Mouse (Mus musculus) neural tube, embryonic 15.5 days (tissue): ENCODE results near the gene Mon1a. TPM values are rescaled to one million over a fixed set of nuclear protein-coding genes. Genes with fewer than 3 reads are reported as not detected.
A peak's percentile ranks its signal among the peaks of the same experiment; 100 is the strongest.

Experiments used
- ATAC-seq: fragments of 200-750 bp; cut with Nextera tagmentation; 2 replicates; pipeline ENCODE4 v1.8.0; 2017; ENCODE audit warnings: mild to moderate bottlenecking, moderate TSS enrichment, moderate library complexity; ENCODE audit not compliant: low FRiP score
- H3K27ac ChIP-seq: fragments of 300-500 bp; sonication (generic); replicated peaks from 2 replicates; pipeline ENCODE4 v1.5.1; 2015; ENCODE audit warnings: mild to moderate bottlenecking, inconsistent platforms
- H3K27me3 ChIP-seq: fragments of 300-500 bp; sonication (generic); replicated peaks from 2 replicates; pipeline ENCODE4 v1.6.1; 2015; ENCODE audit warnings: inconsistent platforms
- H3K36me3 ChIP-seq: fragments of 300-500 bp; sonication (generic); 2 replicates; pipeline ENCODE4 v1.6.1; 2015; ENCODE audit warnings: inconsistent platforms
- H3K4me1 ChIP-seq: fragments of 300-500 bp; sonication (generic); 2 replicates; pipeline ENCODE4 v1.6.1; 2015; ENCODE audit warnings: inconsistent platforms
- H3K4me2 ChIP-seq: fragments of 300-500 bp; sonication (generic); 2 replicates; pipeline ENCODE4 v1.6.1; 2015; ENCODE audit warnings: inconsistent platforms, mild to moderate bottlenecking, moderate library complexity
- H3K4me3 ChIP-seq: fragments of 300-500 bp; sonication (generic); replicated peaks from 2 replicates; pipeline ENCODE4 v1.5.1; 2015; ENCODE audit warnings: mild to moderate bottlenecking, inconsistent platforms
- H3K9ac ChIP-seq: fragments of 300-500 bp; sonication (generic); replicated peaks from 2 replicates; pipeline ENCODE4 v1.6.1; 2015; ENCODE audit warnings: mild to moderate bottlenecking, inconsistent platforms
- H3K9me3 ChIP-seq: fragments of 300-500 bp; sonication (generic); replicated peaks from 2 replicates; pipeline ENCODE4 v1.6.1; 2016; ENCODE audit warnings: inconsistent platforms
- WGBS: fragments of 180-500 bp; shearing (Covaris S2); methylation state at CpG from one replicate; pipeline ENCODE4 v1.1.7; 2015; ENCODE audit warnings: mixed read lengths; 5-methylcytosine and 5-hydroxymethylcytosine counted together
- polyA plus RNA-seq: library from polyadenylated mRNA; unstranded; fragments of >200 nt; fragmentation: Nextera tagmentation; extraction: Ambion mirVana; gene quantifications from 2 replicates; pipeline ENCODE4 v1.2.1, GENCODE M21; 2015

Gene Mon1a
- polyA plus RNA-seq, 1 experiment from 2014 or later = 23.0 TPM

DNA sequence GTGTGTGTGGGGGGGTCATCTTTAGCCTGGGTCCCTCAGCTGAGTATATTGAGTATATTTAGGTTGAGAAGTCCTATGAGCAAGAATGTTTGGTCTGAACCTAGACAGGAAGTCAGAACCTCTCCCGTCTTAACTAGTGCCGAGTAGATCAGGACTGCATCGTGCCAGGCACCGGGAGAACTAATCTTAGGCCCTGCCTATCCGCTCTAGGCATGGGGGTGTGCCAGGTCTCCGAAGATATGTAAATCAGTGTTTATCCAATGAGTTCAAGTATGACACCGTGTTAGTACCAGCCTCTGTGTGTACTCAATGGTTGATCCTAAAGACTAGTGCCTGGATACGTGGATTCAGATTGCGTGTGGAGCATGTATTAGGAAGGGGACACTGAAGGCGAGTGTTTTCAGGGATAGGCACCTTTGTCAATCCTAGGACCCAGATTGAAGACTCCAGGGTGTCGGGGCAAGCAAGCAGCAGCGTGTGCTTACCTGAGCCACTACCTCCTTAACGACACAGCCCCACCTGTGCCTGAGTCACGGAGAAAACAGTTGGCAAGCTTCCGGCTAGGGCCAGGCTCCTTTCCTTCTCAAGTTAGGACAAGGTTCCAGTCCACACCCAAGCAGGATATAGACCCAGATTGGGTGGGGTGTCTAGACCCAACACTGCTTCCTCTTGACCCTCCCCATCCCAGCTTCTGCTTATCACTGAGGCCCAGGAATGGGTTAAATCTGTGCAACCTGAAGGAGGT is 22.2 kb downstream of the Mon1a start:
- H3K9ac ChIP-seq = no peak overlapping the region
- WGBS = 92% methylated on average over 15 of the region's 15 CpGs
- no peak for ATAC-seq
- H3K36me3 ChIP-seq = no peaks in the 10 kb centered on the region; the same call in 1 of the 2 replicates
- no peak overlapping the region for H3K27ac ChIP-seq
- no peak overlapping the region for H3K4me2 ChIP-seq
- H3K27me3 ChIP-seq = no peaks in the 10 kb centered on the region
- no peaks in the 10 kb centered on the region for H3K9me3 ChIP-seq
- no peak overlapping the region for H3K4me3 ChIP-seq
- peaks cover 21% of the 10 kb centered on the region for H3K4me1 ChIP-seq

DNA sequence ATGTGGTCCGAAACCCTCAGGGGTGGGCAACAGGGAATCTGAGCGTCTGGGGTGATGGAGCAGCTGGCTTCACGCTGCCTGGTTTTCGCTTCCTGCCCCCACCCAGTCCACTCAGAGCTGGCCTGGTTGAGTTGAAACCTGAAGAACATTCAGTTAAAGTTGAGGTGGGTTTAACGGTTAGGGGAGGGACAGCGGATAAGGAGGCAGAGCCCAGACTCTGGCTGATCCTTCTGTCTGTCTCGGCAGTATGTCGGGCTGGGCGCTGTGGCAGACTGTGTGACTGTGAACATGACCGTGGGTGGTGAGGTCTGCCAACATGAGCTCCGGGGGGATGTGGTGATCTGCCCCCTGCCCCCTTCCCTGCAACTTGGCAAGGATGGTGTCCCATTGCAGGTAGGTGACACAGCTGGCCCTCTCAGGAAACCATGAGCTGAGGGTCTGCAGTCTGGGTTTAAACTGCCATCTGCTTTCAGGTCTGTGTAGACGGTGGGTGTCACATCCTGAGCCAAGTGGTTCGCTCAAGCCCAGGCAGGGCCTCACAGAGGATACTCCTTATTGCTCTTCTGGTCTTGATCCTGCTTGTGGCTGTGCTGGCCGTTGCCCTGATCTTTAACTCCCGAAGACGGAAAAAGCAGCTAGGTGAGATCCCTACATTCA is 26.9 kb downstream of the Mon1a start:
- no peak overlapping the region for H3K27ac ChIP-seq

DNA sequence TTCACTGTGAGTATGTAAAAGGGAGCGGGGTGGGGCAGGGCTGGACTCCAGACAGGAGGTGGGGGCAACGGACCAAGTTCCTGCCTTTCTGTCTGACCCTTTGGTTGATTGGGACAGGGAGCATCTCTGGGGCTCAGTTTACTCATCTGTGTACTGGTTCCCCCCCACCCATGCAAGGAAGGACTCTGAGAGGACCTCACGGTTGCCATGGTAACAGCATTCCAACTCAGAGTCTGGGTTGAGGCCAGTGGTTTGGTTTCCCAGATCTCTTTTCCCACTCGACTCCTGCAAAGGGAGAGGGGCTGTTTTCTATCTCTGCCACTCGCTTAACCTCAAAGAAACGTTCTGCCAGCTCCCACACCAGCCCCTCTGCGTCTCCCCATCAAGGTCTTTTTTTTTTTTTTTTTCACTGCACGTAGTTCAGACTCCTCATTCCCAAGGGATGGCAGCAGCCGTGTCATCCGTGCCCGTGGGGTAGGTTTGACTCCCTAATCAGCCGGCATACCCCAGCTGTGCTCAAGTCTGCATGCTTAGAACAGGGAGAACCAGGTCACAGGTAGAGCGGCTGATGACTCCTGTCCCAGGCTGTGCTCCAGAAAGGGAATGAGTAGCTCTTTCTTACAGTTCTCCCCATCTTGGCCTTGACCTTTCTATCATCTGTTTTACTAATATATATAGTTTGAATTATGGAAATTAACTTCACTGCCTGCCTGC is 30.1 kb downstream of the Mon1a start:
- ATAC-seq = no peak
- Histone ChIP-seq H3K4me3 (no peak overlapping the region), H3K27ac (no peak overlapping the region), H3K9ac (no peak overlapping the region), H3K36me3 (no peaks in the 10 kb centered on the region; the same call in 1 of the 2 replicates), H3K27me3 (no peaks in the 10 kb centered on the region), H3K4me2 (no peak overlapping the region; the same call in 1 of the 2 replicates), H3K4me1 (peaks cover 11% of the 10 kb centered on the region), H3K9me3 (no peaks in the 10 kb centered on the region)
- 32% methylated on average over 13 of the region's 13 CpGs for WGBS

More for the DNA sequence above, 26.9 kb downstream of the Mon1a start:
- Histone ChIP-seq H3K9ac (no peak overlapping the region), H3K27me3 (no peaks in the 10 kb centered on the region), H3K4me3 (no peak overlapping the region), H3K4me1 (peaks cover 11% of the 10 kb centered on the region), H3K36me3 (no peaks in the 10 kb centered on the region; the same call in 1 of the 2 replicates), H3K4me2 (no peak overlapping the region), H3K9me3 (no peaks in the 10 kb centered on the region)
- WGBS = 84% methylated on average over 16 of the region's 16 CpGs
- ATAC-seq = no peak

DNA sequence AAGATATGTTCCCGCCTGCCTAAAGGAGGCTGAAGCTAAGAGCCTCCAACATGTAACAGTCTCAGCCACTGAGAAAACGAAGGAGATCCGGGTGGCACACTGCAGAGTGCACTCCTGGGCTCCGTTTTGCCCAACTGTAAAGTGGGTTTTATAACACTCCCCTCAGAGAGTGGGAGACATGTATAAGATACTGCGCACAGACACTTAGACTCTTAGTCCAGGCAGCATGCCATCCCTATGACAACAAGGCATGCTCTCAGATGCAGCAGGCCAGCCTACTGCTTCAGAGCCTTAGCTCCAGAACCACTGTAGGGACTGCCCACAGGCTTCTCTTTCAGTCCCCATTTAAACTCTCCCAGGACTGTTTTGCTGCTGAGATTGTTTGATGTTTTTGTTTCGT is 30.9 kb downstream of the Mon1a start:
- H3K9ac ChIP-seq = no peak overlapping the region

DNA sequence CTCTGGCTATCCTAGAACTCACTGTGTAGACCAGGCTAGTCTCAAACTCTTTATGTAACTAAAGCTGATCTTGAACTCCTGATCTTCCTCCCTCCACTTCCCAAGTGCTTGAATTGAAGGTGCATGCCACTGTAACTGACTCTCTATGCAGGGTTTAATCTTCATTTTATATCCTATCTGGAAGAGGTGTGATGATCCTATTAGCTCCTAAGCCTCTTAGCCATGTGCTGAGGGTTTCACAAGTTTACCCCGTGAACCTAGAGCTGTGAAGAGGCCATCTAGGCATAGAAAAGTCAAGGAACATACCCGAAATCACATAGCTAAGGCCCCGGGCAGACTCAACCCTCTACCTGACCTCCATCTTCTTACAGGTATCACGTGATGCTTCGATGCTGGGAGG is 31.5 kb downstream of the Mon1a start:
- Histone ChIP-seq H3K36me3 (no peaks in the 10 kb centered on the region), H3K4me2 (no peak overlapping the region), H3K4me3 (no peak overlapping the region), H3K27me3 (no peaks in the 10 kb centered on the region), H3K4me1 (peaks cover 23% of the 10 kb centered on the region), H3K27ac (no peak overlapping the region), H3K9ac (no peak overlapping the region), H3K9me3 (no peaks in the 10 kb centered on the region)
- ATAC-seq = no peak
- 80% methylated on average over 5 of the region's 5 CpGs for WGBS

More for the DNA sequence above, 30.9 kb downstream of the Mon1a start:
- H3K4me3 ChIP-seq = no peak overlapping the region
- H3K9me3 ChIP-seq = no peaks in the 10 kb centered on the region
- peaks cover 17% of the 10 kb centered on the region for H3K4me1 ChIP-seq
- WGBS = 78% methylated on average over 6 of the region's 6 CpGs
- H3K4me2 ChIP-seq = no peak overlapping the region
- no peak for ATAC-seq
- H3K27me3 ChIP-seq = no peaks in the 10 kb centered on the region
- H3K36me3 ChIP-seq = no peaks in the 10 kb centered on the region; the same call in 1 of the 2 replicates
- H3K27ac ChIP-seq = no peak overlapping the region

DNA sequence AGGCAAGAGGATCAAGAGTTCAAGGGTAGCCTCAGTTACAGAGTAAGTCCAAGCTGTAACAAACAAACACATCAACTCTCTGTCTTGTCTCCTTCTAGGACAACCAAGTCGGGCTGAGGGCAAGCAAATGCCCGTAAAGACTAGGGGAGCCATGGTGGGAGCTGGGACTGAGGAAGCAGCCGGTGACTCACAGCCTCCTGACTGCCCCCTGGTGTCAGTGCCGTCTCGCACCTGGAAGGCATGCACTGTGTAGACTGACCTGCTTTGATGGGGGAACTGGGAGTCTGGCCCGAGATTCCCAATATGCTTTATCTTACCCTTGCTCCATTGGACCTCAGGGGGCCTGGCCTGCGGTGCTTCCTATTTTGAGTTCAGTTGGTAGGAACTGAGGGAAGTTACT is 35.1 kb downstream of the Mon1a start:
- H3K27ac ChIP-seq = no peak overlapping the region
- no peaks in the 10 kb centered on the region for H3K9me3 ChIP-seq
- H3K4me1 ChIP-seq = peaks cover 31% of the 10 kb centered on the region
- H3K36me3 ChIP-seq = no peaks in the 10 kb centered on the region
- no peak for ATAC-seq
- no peak overlapping the region for H3K4me3 ChIP-seq
- WGBS = 40% methylated on average over 7 of the region's 7 CpGs
- H3K9ac ChIP-seq = no peak overlapping the region
- H3K4me2 ChIP-seq = no peak overlapping the region
- H3K27me3 ChIP-seq = no peaks in the 10 kb centered on the region

DNA sequence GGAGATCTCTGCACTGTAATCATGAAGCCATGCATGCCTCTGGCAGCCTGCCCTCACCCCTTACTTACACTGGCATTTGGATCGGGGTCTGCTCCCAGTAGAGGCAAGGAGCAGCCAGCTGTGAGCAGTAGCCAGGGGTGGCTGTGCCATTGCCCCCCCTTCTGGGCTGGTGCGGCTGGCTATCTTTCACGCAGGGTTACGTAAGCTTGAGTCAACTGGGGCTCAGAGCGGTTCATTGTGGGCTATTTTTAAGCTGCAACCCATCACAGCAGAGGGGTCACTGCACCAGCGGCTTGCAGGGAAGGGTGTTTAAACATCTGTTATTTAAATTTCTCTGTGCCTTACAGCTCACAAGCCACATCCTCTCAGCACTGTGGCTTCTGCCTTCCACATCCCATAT is 36.0 kb downstream of the Mon1a start:
- Histone ChIP-seq H3K27ac (no peak overlapping the region), H3K4me1 (peaks cover 24% of the 10 kb centered on the region), H3K9ac (no peak overlapping the region), H3K4me3 (no peak overlapping the region), H3K36me3 (no peaks in the 10 kb centered on the region), H3K27me3 (no peaks in the 10 kb centered on the region), H3K9me3 (no peaks in the 10 kb centered on the region), H3K4me2 (no peak overlapping the region)
- ATAC-seq = no peak
- 52% methylated on average over 6 of the region's 6 CpGs for WGBS

DNA sequence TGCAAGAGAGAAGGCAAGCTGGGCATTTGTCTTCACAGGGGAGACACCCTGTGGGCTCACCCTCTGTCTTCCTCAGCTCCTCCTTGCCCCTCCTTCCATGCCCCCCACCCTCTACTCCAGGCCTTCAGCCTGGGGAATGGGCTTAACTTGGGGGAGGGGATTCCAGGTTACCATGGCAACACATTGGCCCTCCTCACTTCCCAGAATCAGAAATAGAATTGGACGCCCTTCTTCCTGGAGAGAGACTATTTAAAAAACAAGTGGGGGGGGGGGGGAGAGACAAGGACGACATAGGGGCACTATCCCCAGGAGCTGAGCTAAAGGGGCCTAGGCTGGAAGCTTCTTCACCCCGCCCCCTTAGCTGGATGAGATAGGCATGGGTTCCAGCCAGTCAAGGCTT is 37.3 kb downstream of the Mon1a start:
- ATAC-seq = no peak
- Histone ChIP-seq H3K4me3 (no peak overlapping the region), H3K27ac (0 out of 2 replicates have a peak overlapping the region, but pooled peaks have one; percentile 37), H3K9me3 (no peaks in the 10 kb centered on the region), H3K9ac (no peak overlapping the region), H3K4me2 (no peak overlapping the region), H3K4me1 (peaks cover 24% of the 10 kb centered on the region), H3K36me3 (no peaks in the 10 kb centered on the region), H3K27me3 (no peaks in the 10 kb centered on the region)
- 20% methylated on average over 3 of the region's 3 CpGs for WGBS

DNA sequence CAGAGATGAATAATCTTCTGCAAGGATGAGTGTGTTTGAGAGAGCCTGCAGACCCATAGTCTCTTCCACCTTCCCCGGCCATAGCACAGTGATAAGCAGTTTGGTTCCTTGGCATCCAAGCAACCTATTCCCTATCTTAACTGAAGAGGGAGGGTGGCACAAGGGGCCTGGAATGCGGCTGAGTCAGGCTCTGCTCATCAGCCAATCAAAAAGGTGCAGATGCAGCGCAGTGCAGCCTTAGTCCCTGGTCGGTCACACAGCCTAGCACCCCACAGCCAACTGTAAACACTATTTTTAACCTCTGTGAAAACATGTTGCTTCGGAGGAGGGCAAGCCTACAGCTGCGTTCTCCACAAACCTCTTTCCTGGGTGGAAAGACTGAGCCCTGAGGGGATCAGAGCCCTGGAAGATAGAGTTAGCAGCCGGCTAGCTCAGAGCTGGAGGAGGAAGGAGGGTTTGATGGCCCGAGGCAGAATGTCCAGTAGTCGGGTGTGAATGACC is 39.0 kb downstream of the Mon1a start:
- 61% methylated on average over 9 of the region's 9 CpGs for WGBS
- no peak for ATAC-seq

DNA sequence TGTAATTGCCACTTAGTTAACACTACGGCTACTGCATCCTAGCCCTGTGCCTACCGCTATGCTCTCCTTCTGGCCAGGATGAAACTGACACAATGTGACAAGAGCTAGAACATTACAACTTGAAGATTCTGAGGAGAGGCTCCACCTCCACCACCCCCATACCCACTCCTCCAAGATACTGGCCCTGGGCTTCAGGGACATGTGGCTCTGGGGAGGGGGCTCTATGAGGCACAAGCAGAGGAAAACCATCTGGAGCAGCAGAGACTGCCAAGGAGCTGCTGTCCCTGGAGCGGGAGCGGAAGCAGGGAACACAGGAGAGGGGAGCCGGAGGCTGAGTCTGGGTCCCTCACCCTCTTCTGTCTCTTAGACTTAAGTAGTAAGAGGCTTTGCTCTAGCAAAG is 39.8 kb downstream of the Mon1a start:
- Histone ChIP-seq H3K4me2 (no peak overlapping the region), H3K36me3 (no peaks in the 10 kb centered on the region), H3K27me3 (no peaks in the 10 kb centered on the region), H3K9ac (no peak overlapping the region), H3K4me3 (no peak overlapping the region), H3K9me3 (no peaks in the 10 kb centered on the region), H3K4me1 (peaks cover 30% of the 10 kb centered on the region), H3K27ac (no peak overlapping the region)
- no peak for ATAC-seq
- 85% methylated on average over 5 of the region's 5 CpGs for WGBS

More for the DNA sequence above, 39.0 kb downstream of the Mon1a start:
- no peaks in the 10 kb centered on the region for H3K9me3 ChIP-seq
- no peaks in the 10 kb centered on the region for H3K27me3 ChIP-seq
- peaks cover 26% of the 10 kb centered on the region for H3K4me1 ChIP-seq
- no peak overlapping the region for H3K27ac ChIP-seq
- H3K4me3 ChIP-seq = no peak overlapping the region
- no peak overlapping the region for H3K9ac ChIP-seq
- H3K4me2 ChIP-seq = no peak overlapping the region
- no peaks in the 10 kb centered on the region for H3K36me3 ChIP-seq

DNA sequence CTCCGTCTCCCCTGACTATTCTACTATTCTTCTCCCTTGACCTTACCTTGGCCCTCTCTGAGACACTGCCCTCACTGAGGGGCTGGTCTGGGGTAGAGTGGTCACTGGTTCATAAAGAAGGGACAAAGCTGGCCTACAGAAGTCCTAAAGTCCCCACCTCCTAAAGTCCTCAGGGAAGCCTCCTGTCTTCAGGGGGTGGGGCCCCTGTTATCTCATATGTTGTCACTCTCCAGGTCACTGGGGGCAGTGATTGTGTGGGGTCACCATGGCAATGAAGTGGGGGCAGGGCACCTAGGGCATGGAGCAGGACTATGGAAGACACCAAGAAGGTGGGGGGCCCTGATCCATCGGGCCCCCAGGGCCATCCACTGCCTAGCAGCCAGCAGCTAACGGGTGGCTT is 40.2 kb downstream of the Mon1a start, which contains the start of gene Actl11:
Gene Actl11 (plus strand): TSS at position 301 of the 400 bp plus-strand sequence.
- Histone ChIP-seq H3K36me3 (no peaks in the 10 kb centered on the region), H3K9ac (no peak within 1 kb of the TSS), H3K4me3 (no peak within 1 kb of the TSS), H3K4me2 (no peak within 1 kb of the TSS), H3K27me3 (no peaks in the 10 kb centered on the region), H3K27ac (no peak within 1 kb of the TSS), H3K9me3 (no peaks in the 10 kb centered on the region), H3K4me1 (peaks cover 30% of the 10 kb centered on the region)
- ATAC-seq = no peak
- WGBS = 84% methylated on average over 3 of the region's 3 CpGs
